Mouse (Mus musculus) midbrain, embryonic 14.5 days (tissue): ENCODE measurements around the gene Csk. TPM values are rescaled to one million over a fixed set of nuclear protein-coding genes. Genes with fewer than 3 reads are reported as not detected.

ENCODE experiments used
- ATAC-seq: fragments of 200-750 bp; cut with Nextera tagmentation; 2 replicates; pipeline ENCODE4 v1.8.0; 2017; ENCODE audit warnings: moderate number of reproducible peaks, moderate library complexity; ENCODE audit not compliant: low FRiP score, low TSS enrichment
- DNase-seq: peaks from one replicate; pipeline ENCODE4 v3.0.0-alpha.2; 2015
- H3K27ac ChIP-seq: fragments of 300-500 bp; sonication (generic); replicated peaks from 2 replicates; pipeline ENCODE4 v1.5.1; 2014; ENCODE audit warnings: mild to moderate bottlenecking, low read depth, low read length, moderate library complexity
- H3K27me3 ChIP-seq: fragments of 300-500 bp; sonication (generic); 2 replicates; pipeline ENCODE4 v1.6.1; 2014; ENCODE audit warnings: low read length, control low read depth, mixed read lengths; ENCODE audit not compliant: control insufficient read depth, insufficient read depth
- H3K36me3 ChIP-seq: fragments of 300-500 bp; sonication (generic); 2 replicates; pipeline ENCODE4 v1.6.1; 2014; ENCODE audit warnings: low read length, control low read depth; ENCODE audit not compliant: control insufficient read depth, insufficient read depth
- H3K4me1 ChIP-seq: fragments of 300-500 bp; sonication (generic); 2 replicates; pipeline ENCODE4 v1.6.1; 2014; ENCODE audit warnings: mild to moderate bottlenecking, antibody characterized with exemption, low read length, control low read depth; ENCODE audit not compliant: control insufficient read depth, insufficient read depth
- H3K4me2 ChIP-seq: fragments of 300-500 bp; sonication (generic); 2 replicates; pipeline ENCODE4 v1.6.1; 2014; ENCODE audit warnings: mild to moderate bottlenecking, low read length, moderate library complexity
- H3K4me3 ChIP-seq: fragments of 300-500 bp; sonication (generic); replicated peaks from 2 replicates; pipeline ENCODE4 v1.5.1; 2014; ENCODE audit warnings: low read depth, low read length
- H3K9ac ChIP-seq: fragments of 300-500 bp; sonication (generic); replicated peaks from 2 replicates; pipeline ENCODE4 v1.6.1; 2014; ENCODE audit warnings: mild to moderate bottlenecking, low read length, moderate library complexity
- H3K9me3 ChIP-seq: fragments of 300-500 bp; sonication (generic); 2 replicates; pipeline ENCODE4 v1.6.1; 2016; ENCODE audit warnings: low read length, control low read depth, mixed read lengths; ENCODE audit not compliant: control insufficient read depth
- WGBS: fragments of 180-500 bp; shearing (Covaris S2); extraction: QIAGEN DNeasy Blood & Tissue Kit; methylation state at CpG from one replicate; pipeline ENCODE4 v1.1.7; 2014; 5-methylcytosine and 5-hydroxymethylcytosine counted together
- polyA plus RNA-seq: library from polyadenylated mRNA; unstranded; fragments of >200 nt; fragmentation: Nextera tagmentation; extraction: Ambion mirVana; gene quantifications from 2 replicates; pipeline ENCODE4 v1.2.1, GENCODE M21; 2014

The Csk gene
- polyA plus RNA-seq, 1 experiment from 2014 or later, result 40.0 TPM

DNA sequence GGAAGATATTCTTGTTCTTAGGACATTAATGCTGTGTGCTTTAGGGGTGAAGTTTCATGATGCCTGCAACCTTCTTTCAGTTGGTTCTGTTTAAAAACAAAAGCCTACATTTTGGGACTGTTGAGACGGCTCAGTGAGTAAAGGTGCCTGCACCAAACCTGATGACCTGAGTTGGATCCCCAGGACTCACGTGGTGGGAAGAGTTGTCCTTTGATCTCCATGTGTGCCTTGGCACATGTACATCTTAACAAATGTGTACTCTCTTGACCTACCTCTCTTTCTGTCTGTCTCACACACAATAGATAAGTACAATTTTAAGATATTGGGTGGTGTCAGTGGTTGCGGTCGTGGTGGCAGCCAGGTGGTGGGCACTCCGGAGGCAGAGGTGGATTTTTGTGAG, 32.6 kb upstream of the Csk start:
- H3K36me3 ChIP-seq, result no peaks in the 10 kb centered on the region
- ATAC-seq (no peak), DNase-seq (no peak)
- no peaks in the 10 kb centered on the region for H3K27me3 ChIP-seq
- no peak overlapping the region for H3K4me2 ChIP-seq
- H3K4me3 ChIP-seq, result no peak overlapping the region
- H3K9ac ChIP-seq, result no peak overlapping the region
- no peaks in the 10 kb centered on the region for H3K4me1 ChIP-seq
- WGBS, result 90% methylated on average over 5 of the region's 5 CpGs
- H3K27ac ChIP-seq, result no peak overlapping the region
- no peaks in the 10 kb centered on the region for H3K9me3 ChIP-seq

DNA sequence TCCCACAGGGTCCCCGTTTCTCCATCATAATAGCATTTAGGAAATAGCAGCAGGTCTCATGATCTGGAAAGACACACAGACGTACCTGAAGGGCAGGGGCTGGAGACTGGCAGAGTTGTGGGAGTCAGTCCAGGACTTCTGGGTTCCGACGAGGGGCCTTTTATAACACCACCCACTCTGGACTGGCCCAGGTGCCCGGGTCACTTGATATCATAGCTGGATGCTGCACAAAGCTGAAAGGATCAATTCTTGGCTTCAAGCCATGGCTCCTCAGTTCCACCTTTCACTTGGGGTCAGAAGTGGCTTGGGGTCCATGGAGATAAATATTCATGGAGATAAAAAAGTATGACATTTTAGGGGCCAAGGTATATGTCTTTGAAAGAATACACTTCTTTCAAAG, 30.1 kb upstream of the Csk start, which contains the start of gene Cyp1a2:
Gene Cyp1a2 (minus strand): TSS at position 184 of the 400 bp plus-strand sequence.
- H3K27me3 ChIP-seq, result no peaks in the 10 kb centered on the region
- H3K9ac ChIP-seq, result no peak within 1 kb of the TSS
- no peak for ATAC-seq
- H3K4me3 ChIP-seq, result no peak within 1 kb of the TSS
- 78% methylated on average over 5 of the region's 5 CpGs for WGBS
- H3K27ac ChIP-seq, result no peak within 1 kb of the TSS
- no peak within 1 kb of the TSS for H3K4me2 ChIP-seq
- no peaks in the 10 kb centered on the region for H3K9me3 ChIP-seq
- DNase-seq, result no peak
- no peaks in the 10 kb centered on the region for H3K4me1 ChIP-seq
- H3K36me3 ChIP-seq, result no peaks in the 10 kb centered on the region

DNA sequence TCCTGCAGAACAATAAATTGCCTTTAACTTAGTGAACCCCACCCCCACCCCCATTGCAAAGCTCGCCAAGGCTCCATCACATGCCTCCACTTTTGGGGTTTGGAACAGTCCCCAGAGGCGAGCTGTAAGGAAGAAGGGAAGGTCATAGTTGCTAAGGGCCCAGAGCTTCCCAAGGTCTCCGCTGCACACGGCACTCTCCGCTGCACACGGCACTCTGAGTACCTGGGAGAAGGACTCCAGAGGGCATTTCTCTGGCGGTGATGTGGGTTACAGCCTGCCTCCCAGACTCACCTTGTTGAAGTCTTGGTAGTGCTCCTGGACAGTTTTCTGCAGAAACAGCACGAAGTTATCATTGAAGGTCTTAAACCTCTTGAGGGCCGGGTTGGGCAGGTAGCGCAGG, 28.0 kb upstream of the Csk start:
- H3K4me1 ChIP-seq, result no peaks in the 10 kb centered on the region
- H3K9me3 ChIP-seq, result no peaks in the 10 kb centered on the region
- H3K27me3 ChIP-seq, result no peaks in the 10 kb centered on the region
- no peak overlapping the region for H3K4me3 ChIP-seq
- ATAC-seq, result no peak
- no peak for DNase-seq
- H3K9ac ChIP-seq, result no peak overlapping the region
- 81% methylated on average over 10 of the region's 10 CpGs for WGBS
- H3K4me2 ChIP-seq, result no peak overlapping the region
- H3K27ac ChIP-seq, result no peak overlapping the region
- no peaks in the 10 kb centered on the region for H3K36me3 ChIP-seq

DNA sequence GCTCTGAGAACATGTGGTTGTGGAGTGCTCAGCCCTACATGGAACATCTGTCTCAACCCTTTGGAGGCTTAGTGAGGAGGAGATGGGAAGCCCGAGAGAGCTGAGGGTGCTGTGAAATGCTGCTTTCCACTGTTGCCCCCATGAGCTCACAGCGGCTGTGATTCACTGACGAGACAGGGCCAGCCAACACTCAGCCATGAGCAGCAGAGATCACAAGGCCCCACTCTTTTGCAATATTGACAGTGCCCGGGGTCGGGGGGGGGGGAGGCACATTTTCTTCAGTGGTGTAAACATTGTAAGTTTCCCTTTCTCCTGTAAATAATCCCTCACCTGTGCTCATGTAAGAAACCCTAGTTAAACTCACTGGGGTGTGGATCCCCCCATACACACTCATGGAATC, 18.1 kb upstream of the Csk start:
- no peaks in the 10 kb centered on the region for H3K9me3 ChIP-seq
- no peaks in the 10 kb centered on the region for H3K4me1 ChIP-seq
- ATAC-seq (no peak), DNase-seq (no peak)
- H3K4me3 ChIP-seq, result no peak overlapping the region
- no peaks in the 10 kb centered on the region for H3K36me3 ChIP-seq
- H3K9ac ChIP-seq, result no peak overlapping the region
- 88% methylated on average over 5 of the region's 5 CpGs for WGBS
- no peak overlapping the region for H3K27ac ChIP-seq
- no peak overlapping the region for H3K4me2 ChIP-seq
- no peaks in the 10 kb centered on the region for H3K27me3 ChIP-seq

DNA sequence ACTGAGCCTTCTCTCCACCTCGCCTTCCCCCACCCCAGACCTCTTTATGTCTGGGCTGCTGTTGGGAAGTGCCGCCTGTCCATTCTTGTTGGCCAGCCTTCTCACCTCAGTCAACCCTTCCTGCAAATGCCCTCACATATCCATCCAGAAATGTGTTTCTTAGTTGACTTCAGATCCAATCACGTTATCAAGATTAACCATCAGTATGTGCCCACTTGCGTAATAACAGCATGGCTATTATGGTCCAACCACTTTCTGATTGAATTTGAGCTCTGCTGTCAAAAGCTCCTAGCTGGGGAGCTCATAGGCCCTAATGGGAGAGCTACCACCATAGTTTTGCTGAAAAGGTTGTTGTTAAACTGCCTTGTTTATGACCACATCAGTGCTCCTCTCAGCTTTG, 17.6 kb upstream of the Csk start:
- no peaks in the 10 kb centered on the region for H3K9me3 ChIP-seq
- H3K36me3 ChIP-seq, result no peaks in the 10 kb centered on the region
- DNase-seq (no peak), ATAC-seq (no peak)
- H3K4me1 ChIP-seq, result no peaks in the 10 kb centered on the region
- H3K4me2 ChIP-seq, result no peak overlapping the region
- no peak overlapping the region for H3K9ac ChIP-seq
- WGBS, result 89% methylated on average over 4 of the region's 4 CpGs
- no peak overlapping the region for H3K4me3 ChIP-seq
- H3K27me3 ChIP-seq, result no peaks in the 10 kb centered on the region
- H3K27ac ChIP-seq, result no peak overlapping the region

DNA sequence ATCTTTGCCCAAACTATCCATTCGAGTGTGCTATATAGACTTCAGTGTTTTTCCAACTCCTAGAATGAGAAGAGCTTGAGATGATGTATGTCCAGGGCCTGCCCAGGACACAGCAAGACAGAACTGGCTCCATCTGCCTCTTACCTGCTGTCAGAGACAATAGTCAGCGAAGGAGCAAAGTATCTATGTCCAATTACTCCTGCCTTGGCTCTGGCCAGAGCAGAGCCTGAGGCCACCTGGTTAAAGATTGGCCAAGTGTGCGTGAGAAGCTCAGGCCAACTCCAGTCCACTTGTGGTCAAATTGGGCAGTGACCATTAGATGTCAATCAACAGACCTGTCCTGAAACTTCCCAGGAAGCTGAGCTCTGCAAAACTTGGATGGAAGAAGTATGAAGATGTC, 16.1 kb upstream of the Csk start:
- no peaks in the 10 kb centered on the region for H3K4me1 ChIP-seq
- H3K4me2 ChIP-seq, result no peak overlapping the region
- no peak for ATAC-seq
- WGBS, result 84% methylated on average over 3 of the region's 3 CpGs
- H3K27ac ChIP-seq, result no peak overlapping the region
- no peaks in the 10 kb centered on the region for H3K9me3 ChIP-seq
- H3K4me3 ChIP-seq, result no peak overlapping the region
- H3K27me3 ChIP-seq, result no peaks in the 10 kb centered on the region
- no peak for DNase-seq
- H3K9ac ChIP-seq, result no peak overlapping the region
- H3K36me3 ChIP-seq, result no peaks in the 10 kb centered on the region

DNA sequence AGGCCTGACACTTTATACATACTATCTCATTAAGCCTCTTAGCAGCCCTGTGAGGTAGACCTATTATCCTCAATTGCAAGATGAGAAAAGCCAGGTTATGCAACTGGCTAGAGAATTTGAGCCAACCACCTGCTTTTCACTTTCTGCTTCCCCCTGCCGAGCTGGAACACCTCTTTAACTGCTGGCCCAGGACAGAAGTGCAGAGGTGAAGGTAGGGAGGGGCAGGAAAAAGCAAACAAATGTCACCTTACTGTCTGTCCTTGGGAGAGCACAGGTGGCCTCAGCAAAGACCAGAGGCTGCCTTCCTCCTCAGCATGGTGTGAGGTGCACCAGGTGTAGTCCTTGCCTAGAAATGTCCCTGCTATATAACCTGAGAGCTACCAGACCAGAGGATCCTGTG, 14.8 kb upstream of the Csk start:
- 47% methylated on average over 1 of the region's 1 CpGs for WGBS
- no peak for ATAC-seq

DNA sequence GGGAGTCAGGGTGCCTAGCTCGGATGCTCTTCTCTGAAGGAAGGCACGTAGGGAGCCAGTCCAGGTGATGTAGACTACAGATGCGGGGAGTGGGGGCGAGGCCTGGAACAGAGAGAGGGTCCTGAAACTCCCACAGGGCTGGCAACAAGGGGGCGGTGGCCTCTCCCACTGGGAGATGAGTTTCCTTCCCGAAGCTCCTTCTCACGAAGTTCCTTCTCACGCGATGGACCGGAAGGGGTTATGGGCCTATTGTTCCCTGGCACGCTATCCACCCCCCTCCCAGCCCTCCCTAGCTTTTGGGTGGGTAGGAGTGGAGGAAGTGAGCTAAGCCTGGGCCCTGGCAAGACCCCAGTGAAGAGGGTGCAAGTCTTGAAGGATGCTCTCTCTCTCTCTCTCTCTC, 14.4 kb upstream of the Csk start:
- ATAC-seq (no peak), DNase-seq (no peak)
- H3K27me3 ChIP-seq, result no peaks in the 10 kb centered on the region
- H3K4me2 ChIP-seq, result no peak overlapping the region
- H3K4me1 ChIP-seq, result no peaks in the 10 kb centered on the region
- no peak overlapping the region for H3K4me3 ChIP-seq
- H3K9me3 ChIP-seq, result no peaks in the 10 kb centered on the region
- WGBS, result 55% methylated on average over 11 of the region's 11 CpGs
- H3K36me3 ChIP-seq, result no peaks in the 10 kb centered on the region
- no peak overlapping the region for H3K27ac ChIP-seq
- H3K9ac ChIP-seq, result no peak overlapping the region

More for the DNA sequence above, 14.8 kb upstream of the Csk start:
- Histone ChIP-seq H3K36me3 (no peaks in the 10 kb centered on the region), H3K9ac (no peak overlapping the region), H3K9me3 (no peaks in the 10 kb centered on the region), H3K27ac (no peak overlapping the region), H3K4me3 (no peak overlapping the region), H3K4me1 (no peaks in the 10 kb centered on the region), H3K27me3 (no peaks in the 10 kb centered on the region), H3K4me2 (no peak overlapping the region)
- DNase-seq, result no peak

DNA sequence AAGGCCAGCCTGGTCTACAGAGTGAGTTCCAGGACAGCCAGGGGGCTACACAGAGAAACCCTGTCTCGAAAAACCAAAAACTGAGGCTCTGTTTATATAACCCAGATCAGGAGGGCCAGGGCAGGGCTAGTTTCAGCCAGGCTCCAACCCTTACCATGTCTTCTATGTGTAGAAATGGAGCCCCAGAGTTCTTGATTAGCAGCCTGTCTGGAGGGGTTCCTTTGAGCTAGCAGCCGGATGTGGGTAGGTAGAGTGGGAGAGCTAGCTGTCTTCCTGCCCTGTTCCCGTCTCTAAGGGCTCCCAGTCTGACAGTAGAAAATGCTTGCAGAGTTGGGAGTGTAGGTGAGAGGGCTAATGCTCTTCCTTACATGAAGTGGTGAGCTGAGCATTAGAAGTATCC, 13.7 kb upstream of the Csk start:
- Histone ChIP-seq H3K9me3 (no peaks in the 10 kb centered on the region), H3K4me3 (no peak overlapping the region), H3K9ac (no peak overlapping the region), H3K4me1 (no peaks in the 10 kb centered on the region), H3K27ac (no peak overlapping the region), H3K36me3 (no peaks in the 10 kb centered on the region), H3K4me2 (no peak overlapping the region), H3K27me3 (no peaks in the 10 kb centered on the region)
- DNase-seq, result no peak
- no peak for ATAC-seq
- 76% methylated on average over 3 of the region's 3 CpGs for whole genome bisulfite sequencing
